Mouse (Mus musculus) gastrocnemius, adult 2 months (tissue): ENCODE results near the gene Spdye4b. TPM values are rescaled to one million over a fixed set of nuclear protein-coding genes. Genes with fewer than 3 reads are reported as not detected.

Experiments used
- DNase-seq: peaks from one replicate; pipeline ENCODE4 v3.0.0; 2022
- H3K27ac ChIP-seq: fragments of 200-600 bp; 2 replicates; pipeline ENCODE4 v1.8.1; 2022; ENCODE audit warnings: mild to moderate bottlenecking
- H3K4me3 ChIP-seq: fragments of 200-600 bp; 2 replicates; pipeline ENCODE4 v1.8.1; 2022; ENCODE audit warnings: mild to moderate bottlenecking, moderate library complexity
- CTCF ChIP-seq: fragments of 200-600 bp; IDR thresholded peaks from 2 replicates; pipeline ENCODE4 v1.8.1; 2022; ENCODE audit warnings: antibody characterized with exemption, mild to moderate bottlenecking, moderate library complexity
- intact Hi-C: fragments of 180-260 bp; cut with DNase I; formaldehyde crosslinking; loops from one replicate; pipeline ENCODE4 v1.15.1; 2025
- microRNA-seq: library from miRNA; unstranded; fragments of <30 nt; microRNA quantifications from one replicate; pipeline ENCODE4 v1.2.0, GENCODE M21; 2021
- total RNA-seq, 2 experiments: library from RNA; stranded (reverse); gene quantifications; 2 replicates each; pipeline ENCODE4 v1.2.3; 2021

Gene Spdye4b
- total RNA-seq, 2 experiments from 2014 or later = not detected

GRCm38 (mm10) chr5:143235028-143235693, 54.3 kb downstream of the Spdye4b start, which contains the start of gene Zfp12:
Gene Zfp12, plus strand, starts transcription at chr5:143235163.
- H3K27ac ChIP-seq = peak within 1 kb of the TSS; percentile 95
- peak; percentile 48 for TF ChIP-seq CTCF
- peak; percentile 96 for DNase-seq
- peak within 1 kb of the TSS; percentile 84 for H3K4me3 ChIP-seq
- intact Hi-C loops = loop anchor here (1.0 kb wide), 1 partner anchor 55 kb away; the partner anchor contains the start of gene Rbak

- TF ChIP-seq CTCF = no peak
- intact Hi-C loops = no loop called here
- DNase-seq = no peak
- H3K27ac ChIP-seq = peak overlapping the region; percentile 95
- H3K4me3 ChIP-seq = peak overlapping the region; percentile 84
Observed at GRCm38 (mm10) chr5:143236036-143236435, 55.2 kb downstream of the Spdye4b start.

GRCm38 (mm10) chr5:143244926-143245325, 64.1 kb downstream of the Spdye4b start:
- no peak for TF ChIP-seq CTCF
- no peak for DNase-seq
- intact Hi-C loops = no loop called here

GRCm38 (mm10) chr5:143252039-143252438, 71.2 kb downstream of the Spdye4b start:
- no peak for TF ChIP-seq CTCF
- Histone ChIP-seq H3K27ac (no peak overlapping the region), H3K4me3 (no peak overlapping the region)
- intact Hi-C loops = no loop called here
- no peak for DNase-seq

More at GRCm38 (mm10) chr5:143244926-143245325, 64.1 kb downstream of the Spdye4b start:
- Histone ChIP-seq H3K4me3 (no peak overlapping the region), H3K27ac (no peak overlapping the region)

GRCm38 (mm10) chr5:143252791-143253185, 72.0 kb downstream of the Spdye4b start:
- intact Hi-C loops = no loop called here
- peak overlapping the region; percentile 57 for H3K4me3 ChIP-seq
- TF ChIP-seq CTCF = no peak

GRCm38 (mm10) chr5:143253186-143253880, 72.5 kb downstream of the Spdye4b start:
- TF ChIP-seq CTCF = no peak
- no peak overlapping the region for H3K27ac ChIP-seq
- H3K4me3 ChIP-seq = peak overlapping the region; percentile 57
- no peak for DNase-seq
- intact Hi-C loops = no loop called here

More at GRCm38 (mm10) chr5:143252791-143253185, 72.0 kb downstream of the Spdye4b start:
- no peak overlapping the region for H3K27ac ChIP-seq
- no peak for DNase-seq

GRCm38 (mm10) chr5:143253881-143254486, 73.2 kb downstream of the Spdye4b start:
- TF ChIP-seq CTCF = no peak
- Histone ChIP-seq H3K27ac (no peak overlapping the region), H3K4me3 (peak overlapping the region; percentile 57)
- DNase-seq = no peak
- intact Hi-C loops = no loop called here

Small RNA genes within 50 kb of the gene (microRNA-seq; reads per million reads assigned to microRNA genes)
- gene Gm44405 = not detected

Other genes starting within 250 kb of the Spdye4b start
- gene Fscn1, start 220.7 kb upstream of the Spdye4b start, total RNA-seq = 1 to 10 TPM; 4.4 to 7.3 TPM
- 10 to 100 TPM; 19.0 to 19.8 TPM for gene Rnf216, start 68.0 kb upstream of the Spdye4b start, total RNA-seq
- not detected for gene Olfr718-ps1, start 33.4 kb upstream of the Spdye4b start, total RNA-seq
- 1 to 10 TPM; 3.6 to 4.0 TPM for gene Rbak, start 242 bp upstream of the Spdye4b start, total RNA-seq
- gene Spdye4a, start 45.9 kb downstream of the Spdye4b start, total RNA-seq = not detected
- 1 to 10 TPM; 7.1 to 8.0 TPM for gene Zfp12, start 54.1 kb downstream of the Spdye4b start, total RNA-seq
- gene Zfp316, start 89.0 kb downstream of the Spdye4b start, total RNA-seq = 1 to 10 TPM; 3.2 to 3.6 TPM
- gene Zfp853, start 112.6 kb downstream of the Spdye4b start, total RNA-seq = under 1 TPM in 1 of 2 experiments, not detected in 1; 0.08 TPM
- gene E130309D02Rik, start 134.3 kb downstream of the Spdye4b start, total RNA-seq = 10 to 100 TPM; 11.1 to 11.5 TPM
- gene Zdhhc4, start 148.2 kb downstream of the Spdye4b start, total RNA-seq = 10 to 100 TPM; 35.0 to 40.6 TPM
- not detected for gene Grid2ip, start 176.3 kb downstream of the Spdye4b start, total RNA-seq
- 10 to 100 TPM; 33.1 to 37.6 TPM for gene Kdelr2, start 222.8 kb downstream of the Spdye4b start, total RNA-seq